Mouse (Mus musculus): ENCODE measurements at regions not wholly inside any gene's neighbourhood (a gene's known extent, or its start where the extent isn't known, plus 50 kb on each side); places are given as distances from the start of the nearest gene placed in this dataset.

- no peak for TF ChIP-seq CTCF (conservative IDR thresholded peaks at IDR 0.05)
- Histone ChIP-seq H3K27ac (no peak overlapping the region), H3K4me3 (no peak overlapping the region)
- DNase-seq (ENCODE audit: low spot score in 2 of 2), result no peak
These were observed 429.6 kb downstream of the Pik3r1 start for GRCm38 (mm10) chr13:101338280-101338872.

- TF ChIP-seq CTCF (conservative IDR thresholded peaks at IDR 0.05), result no peak
- Histone ChIP-seq H3K27ac (0 out of 2 replicates have a peak overlapping the region, but pooled peaks have one; percentile 48), H3K4me3 (no peak overlapping the region)
- peak in 1 of 2 experiments; percentile 18 for DNase-seq (ENCODE audit: low spot score in 2 of 2)
These were observed 449.4 kb downstream of the Pik3r1 start for GRCm38 (mm10) chr13:101318621-101319020.

GRCm38 (mm10) chr13:101316336-101316735 is 451.7 kb downstream of the Pik3r1 start:
- DNase-seq (ENCODE audit: low spot score in 2 of 2), result no peak
- Histone ChIP-seq H3K4me3 (no peak overlapping the region), H3K27ac (no peak overlapping the region)
- TF ChIP-seq CTCF (conservative IDR thresholded peaks at IDR 0.05), result no peak

DNA sequence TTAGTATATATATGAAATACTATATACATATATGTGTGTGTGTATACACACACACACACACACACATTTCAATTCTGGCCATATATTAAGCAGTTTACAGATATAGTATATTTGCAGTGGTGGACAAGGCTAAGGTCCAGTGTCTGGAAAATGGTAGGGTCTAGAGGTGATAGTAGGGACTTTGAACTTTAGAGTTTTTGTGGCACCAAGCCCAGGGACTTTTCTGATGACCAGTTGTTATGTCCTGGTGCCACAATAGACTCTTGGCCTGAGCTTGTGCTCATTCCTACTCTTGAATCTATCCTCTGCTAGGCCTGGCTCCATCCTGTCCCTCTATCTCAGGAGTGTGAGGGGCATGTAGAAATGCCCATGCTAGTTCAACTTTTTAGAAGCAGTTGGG is 454.0 kb downstream of the Pik3r1 start:
- H3K27ac ChIP-seq, result no peak overlapping the region
- no peak overlapping the region for H3K4me3 ChIP-seq
- DNase-seq (ENCODE audit: low spot score in 2 of 2), result no peak
- TF ChIP-seq CTCF (conservative IDR thresholded peaks at IDR 0.05), result no peak

DNA sequence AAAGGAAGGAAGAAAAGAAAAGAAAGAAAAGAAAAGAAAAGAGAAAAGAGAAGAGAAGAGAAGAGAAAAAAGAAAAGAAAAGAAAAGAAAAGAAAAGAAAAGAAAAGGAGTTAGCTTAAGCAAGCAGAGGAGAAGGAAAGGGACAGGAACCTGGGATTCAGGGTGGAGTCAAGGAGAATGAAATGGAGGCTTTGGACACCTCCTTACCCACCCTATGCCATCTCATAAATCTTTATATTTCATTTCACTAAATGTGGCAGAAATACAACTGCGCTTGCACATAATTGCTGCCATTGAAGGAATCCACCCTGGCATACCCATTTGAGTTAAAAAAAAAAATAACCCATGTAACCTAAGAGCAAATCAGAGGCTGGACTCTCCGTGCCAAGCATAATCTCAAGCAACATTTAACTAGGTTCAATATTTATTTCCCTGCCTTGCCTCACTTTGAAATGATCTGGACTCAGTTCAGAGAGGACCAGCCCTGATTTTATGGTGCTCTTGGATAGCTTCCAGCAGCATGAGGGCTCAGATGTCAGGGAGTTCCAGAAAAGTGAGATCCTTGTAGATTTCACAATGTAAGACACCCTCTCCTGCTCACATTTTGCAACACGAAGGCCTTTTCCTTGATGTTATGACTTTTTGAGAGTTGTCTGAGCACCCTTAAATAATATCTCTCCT is 456.2 kb downstream of the Pik3r1 start:
- H3K4me3 ChIP-seq, result no peak overlapping the region
- no peak for DNase-seq (ENCODE audit: low spot score in 2 of 2)
- no peak overlapping the region for H3K27ac ChIP-seq
- TF ChIP-seq CTCF (conservative IDR thresholded peaks at IDR 0.05), result no peak

DNA sequence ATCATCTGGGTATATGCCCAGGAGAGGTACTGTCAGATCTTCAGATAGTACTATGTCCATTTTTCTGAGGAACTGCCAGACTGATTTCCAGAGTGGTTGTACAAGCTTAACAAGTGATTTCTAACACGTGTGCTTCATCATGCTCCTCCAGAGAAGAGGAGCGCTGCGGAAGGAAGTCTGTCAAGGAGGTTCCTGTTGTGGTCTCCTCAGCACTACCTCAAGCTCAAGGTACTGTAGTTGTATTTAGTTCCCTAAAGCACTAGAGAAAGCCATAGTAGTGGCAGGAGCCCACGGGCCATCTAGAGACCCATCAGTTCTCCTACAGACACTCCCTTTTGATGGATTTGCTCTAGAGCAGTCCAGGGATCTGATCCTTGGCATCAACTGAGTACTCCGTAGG is 459.3 kb downstream of the Pik3r1 start:
- no peak overlapping the region for H3K27ac ChIP-seq
- no peak for TF ChIP-seq CTCF (conservative IDR thresholded peaks at IDR 0.05)
- DNase-seq (ENCODE audit: low spot score in 2 of 2), result no peak
- no peak overlapping the region for H3K4me3 ChIP-seq

- DNase-seq (ENCODE audit: low spot score in 2 of 2), result no peak
- H3K27ac ChIP-seq, result no peak overlapping the region
- TF ChIP-seq CTCF (conservative IDR thresholded peaks at IDR 0.05), result no peak
- no peak overlapping the region for H3K4me3 ChIP-seq
These were observed 462.2 kb downstream of the Pik3r1 start for GRCm38 (mm10) chr13:101305695-101306413.

GRCm38 (mm10) chr13:101305063-101305462 is 463.0 kb downstream of the Pik3r1 start:
- Histone ChIP-seq H3K27ac (no peak overlapping the region), H3K4me3 (no peak overlapping the region)
- no peak for TF ChIP-seq CTCF (conservative IDR thresholded peaks at IDR 0.05)
- no peak for DNase-seq (ENCODE audit: low spot score in 2 of 2)

DNA sequence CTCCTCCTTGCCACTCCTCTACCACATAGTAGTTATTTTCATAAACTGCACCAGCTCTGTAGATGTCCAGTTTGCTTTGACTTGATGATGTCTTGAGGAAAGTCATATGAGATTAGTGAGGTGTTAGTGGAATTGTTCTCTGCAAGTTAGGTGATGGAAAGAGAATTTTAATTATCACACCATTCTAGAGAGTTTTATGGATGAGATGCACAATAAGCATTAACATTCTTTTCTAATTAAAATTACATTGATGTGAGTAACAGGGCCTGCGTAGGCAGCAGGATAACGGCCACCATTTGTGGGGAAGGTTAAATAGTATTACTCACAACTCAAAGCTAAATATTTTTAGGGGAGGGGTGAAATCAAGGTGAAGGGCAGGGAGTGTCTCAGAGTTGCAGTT is 466.7 kb downstream of the Pik3r1 start:
- no peak for TF ChIP-seq CTCF (conservative IDR thresholded peaks at IDR 0.05)
- Histone ChIP-seq H3K4me3 (no peak overlapping the region), H3K27ac (no peak overlapping the region)
- DNase-seq (ENCODE audit: low spot score in 2 of 2), result no peak

DNA sequence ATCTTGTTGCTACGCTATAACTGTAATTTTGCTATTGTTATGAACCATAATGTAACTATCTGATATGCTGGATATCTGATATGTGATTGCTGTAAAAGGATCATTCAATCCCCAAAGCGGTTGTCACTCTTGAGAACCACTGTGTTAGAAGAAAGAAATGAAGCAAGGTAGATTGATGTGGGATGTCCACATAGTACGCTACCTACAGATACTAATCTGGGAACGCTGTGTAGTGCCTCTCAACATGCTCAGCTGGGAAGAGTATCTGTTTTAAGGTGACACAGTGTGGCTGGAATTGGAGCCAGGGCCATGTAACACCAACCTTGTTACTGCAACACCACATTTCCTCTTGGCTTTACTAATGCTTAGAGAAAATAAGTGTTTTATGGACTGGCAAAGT is 456.2 kb upstream of the Slc30a5 start:
- DNase-seq (ENCODE audit: low spot score in 2 of 2), result no peak
- TF ChIP-seq CTCF (conservative IDR thresholded peaks at IDR 0.05), result no peak
- Histone ChIP-seq H3K27ac (no peak overlapping the region), H3K4me3 (no peak overlapping the region)

GRCm38 (mm10) chr13:101287131-101287530 is 453.9 kb upstream of the Slc30a5 start:
- Histone ChIP-seq H3K4me3 (no peak overlapping the region), H3K27ac (no peak overlapping the region)
- no peak for TF ChIP-seq CTCF (conservative IDR thresholded peaks at IDR 0.05)
- DNase-seq (ENCODE audit: low spot score in 2 of 2), result no peak

GRCm38 (mm10) chr13:101286029-101286917 is 453.0 kb upstream of the Slc30a5 start:
- no peak overlapping the region for H3K4me3 ChIP-seq
- DNase-seq (ENCODE audit: low spot score in 2 of 2), result no peak
- no peak for TF ChIP-seq CTCF (conservative IDR thresholded peaks at IDR 0.05)
- H3K27ac ChIP-seq, result no peak overlapping the region

- H3K27ac ChIP-seq, result no peak overlapping the region
- no peak overlapping the region for H3K4me3 ChIP-seq
- no peak for DNase-seq (ENCODE audit: low spot score in 2 of 2)
- no peak for TF ChIP-seq CTCF (conservative IDR thresholded peaks at IDR 0.05)
These were observed 444.9 kb upstream of the Slc30a5 start for GRCm38 (mm10) chr13:101278127-101278526.
